Mouse (Mus musculus) heart, adult 9 months (tissue): ENCODE data around the gene Hist1h3i.

Experiments used
- DNase-seq, 2 experiments: peaks; one replicate each; pipeline ENCODE4 v3.0.0; 2022; ENCODE audit warnings: low spot score in 2 of 2

Hist1h3i gene

GRCm38 (mm10) chr13:21734010-21734905 lies 48.9 kb downstream of the Hist1h3i start:
- peak; percentile 76 to 82 for DNase-seq

- no peak for DNase-seq
Observed at GRCm38 (mm10) chr13:21733466-21733865, 49.7 kb downstream of the Hist1h3i start.
